Mouse (Mus musculus) liver, adult (tissue): Measurements from ENCODE around the gene Ccni.

Experiments used
- GATA4 ChIP-seq: IDR thresholded peaks from 2 replicates; pipeline ENCODE4 v1.6.1; 2014; ENCODE audit warnings: mild to moderate bottlenecking, low read length; ENCODE audit not compliant: insufficient replicate concordance

The Ccni gene

DNA sequence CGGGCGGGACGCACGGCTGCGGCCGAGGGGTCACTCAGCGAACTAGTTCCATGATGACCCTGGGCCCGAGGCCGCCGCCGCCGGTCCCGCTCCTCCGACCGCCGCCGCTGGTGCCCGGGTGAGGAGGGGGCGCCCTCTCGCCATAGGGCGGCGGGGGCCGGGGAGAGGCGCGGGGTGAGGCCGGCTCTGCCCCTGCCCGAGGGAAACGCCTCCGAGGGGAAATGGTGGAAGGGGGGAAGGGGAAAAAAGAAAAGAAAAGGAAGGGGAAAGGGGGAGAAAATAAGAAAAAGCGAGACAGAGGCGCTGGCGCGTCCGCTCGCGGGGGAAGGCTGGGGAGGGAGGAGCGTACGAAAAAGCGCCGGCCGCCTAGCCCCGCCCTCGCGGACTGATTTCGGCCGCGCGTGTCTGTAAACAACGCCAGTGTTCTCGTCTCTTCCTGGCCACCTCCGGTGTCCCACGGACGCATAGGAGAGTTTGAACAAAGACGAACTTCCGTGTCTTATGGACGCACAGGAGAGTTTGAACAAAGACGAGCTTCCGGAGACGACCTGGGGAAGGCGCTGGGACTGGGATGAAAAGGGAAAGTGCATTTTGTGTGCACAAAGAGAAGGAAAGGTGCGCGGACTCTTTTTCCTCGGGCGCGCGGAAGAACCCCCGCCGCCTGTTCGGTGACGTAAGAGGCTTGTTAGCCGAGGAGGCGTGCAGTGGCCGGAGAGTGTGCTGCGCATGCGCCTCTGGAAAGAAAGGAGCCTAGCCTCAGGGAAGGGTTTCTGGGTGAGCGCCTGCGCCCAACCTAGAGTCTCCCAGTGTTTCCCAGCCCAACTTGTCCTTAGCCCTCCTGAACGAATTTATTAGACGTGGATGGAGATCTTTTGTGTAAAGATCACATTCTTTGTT is at the start of gene Ccni, which contains the start of gene 2010109A12Rik:
Gene Ccni, minus strand, starts transcription at position 387 of the 897 bp plus-strand sequence.
Gene 2010109A12Rik, plus strand, starts transcription at position 410 of the 897 bp plus-strand sequence.
- TF ChIP-seq GATA4 = peak; percentile 12; the same call in 1 of the 2 replicates

GRCm38 (mm10) chr5:93255759-93256265 is 49.5 kb upstream of the Ccni start:
- TF ChIP-seq GATA4 = no peak

DNA sequence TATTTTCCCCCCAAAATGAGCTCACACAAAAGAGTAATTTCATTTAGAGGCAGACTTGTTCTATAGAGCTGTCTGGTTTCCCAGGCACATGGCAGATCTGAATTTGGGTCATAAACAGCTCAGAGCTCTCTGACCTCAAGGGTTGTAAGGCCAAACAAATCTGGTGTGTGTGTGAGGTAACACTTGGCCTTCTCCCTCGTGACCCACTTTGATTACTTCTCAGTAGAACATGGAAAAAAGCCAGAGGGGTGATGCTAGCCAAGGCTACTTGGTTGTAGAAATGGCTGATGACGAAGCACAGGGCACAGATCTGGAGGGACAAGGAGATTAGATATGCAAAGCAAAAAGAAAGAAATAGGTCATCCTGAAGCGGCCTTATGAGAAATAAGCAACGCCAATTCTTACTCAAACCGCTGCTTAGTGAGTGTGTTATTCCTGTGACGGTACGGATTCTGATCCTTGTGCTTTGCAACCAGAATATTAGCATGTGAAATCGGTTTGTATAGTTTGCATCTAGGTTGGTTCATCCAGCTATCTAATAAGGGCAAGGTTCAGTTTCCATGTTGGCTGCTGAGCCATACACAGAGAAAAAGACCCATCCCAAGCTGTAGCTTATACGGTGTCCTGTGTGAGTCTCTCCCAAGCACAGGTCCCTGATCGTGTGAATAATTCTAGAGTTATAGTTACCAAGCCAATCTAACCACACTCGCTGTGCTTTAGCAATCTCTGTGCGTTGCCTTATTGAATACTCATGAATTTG is 44.9 kb upstream of the Ccni start:
- TF ChIP-seq GATA4 = peak; percentile 41; the same call in 1 of the 2 replicates

- no peak for TF ChIP-seq GATA4
Observed at GRCm38 (mm10) chr5:93249940-93250578, 43.8 kb upstream of the Ccni start.

GRCm38 (mm10) chr5:93245280-93245679 is 39.0 kb upstream of the Ccni start:
- no peak for TF ChIP-seq GATA4

GRCm38 (mm10) chr5:93239590-93240544 is 33.6 kb upstream of the Ccni start:
- TF ChIP-seq GATA4 = no peak

GRCm38 (mm10) chr5:93236541-93236940 is 30.2 kb upstream of the Ccni start:
- no peak for TF ChIP-seq GATA4

DNA sequence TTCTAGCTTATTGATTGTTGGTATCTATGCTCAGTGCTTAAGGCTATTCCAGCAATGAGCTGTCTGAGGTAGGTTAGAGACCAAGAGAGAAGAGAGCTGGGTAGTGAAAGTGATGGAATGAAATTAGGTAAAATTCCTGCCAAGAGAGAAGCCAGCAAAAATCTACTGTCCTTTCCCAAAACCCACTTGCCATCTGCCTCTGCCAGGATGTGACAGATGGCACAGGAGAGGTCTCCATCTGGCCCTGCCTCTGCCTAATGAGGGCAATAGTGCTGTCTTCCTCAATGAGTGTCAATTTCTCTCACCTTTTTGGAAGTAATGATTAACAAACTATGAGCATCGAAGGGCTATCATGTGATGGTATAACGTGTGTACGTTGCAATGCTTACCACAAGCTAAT is 29.6 kb upstream of the Ccni start:
- TF ChIP-seq GATA4 = no peak

GRCm38 (mm10) chr5:93234605-93235004 is 28.3 kb upstream of the Ccni start:
- TF ChIP-seq GATA4 = no peak

DNA sequence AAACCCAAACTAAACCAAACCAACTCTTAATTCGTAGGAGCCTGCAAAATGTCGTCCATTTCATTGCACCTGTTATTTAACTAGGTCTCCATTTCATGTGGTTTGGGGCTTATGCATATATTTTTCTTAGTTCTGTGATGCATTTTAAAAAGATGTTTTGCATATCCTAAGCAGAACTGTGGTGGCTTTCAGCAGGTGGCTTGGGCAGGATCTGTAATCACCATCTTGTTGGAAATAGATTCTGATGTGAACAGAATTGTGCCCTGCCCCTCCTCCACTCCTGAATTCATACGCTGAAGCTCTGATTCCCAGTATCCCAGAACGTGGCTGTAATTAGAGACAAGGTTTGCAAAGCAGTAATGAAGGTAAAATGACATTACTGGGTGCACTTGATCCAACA is 27.8 kb upstream of the Ccni start:
- TF ChIP-seq GATA4 = no peak

DNA sequence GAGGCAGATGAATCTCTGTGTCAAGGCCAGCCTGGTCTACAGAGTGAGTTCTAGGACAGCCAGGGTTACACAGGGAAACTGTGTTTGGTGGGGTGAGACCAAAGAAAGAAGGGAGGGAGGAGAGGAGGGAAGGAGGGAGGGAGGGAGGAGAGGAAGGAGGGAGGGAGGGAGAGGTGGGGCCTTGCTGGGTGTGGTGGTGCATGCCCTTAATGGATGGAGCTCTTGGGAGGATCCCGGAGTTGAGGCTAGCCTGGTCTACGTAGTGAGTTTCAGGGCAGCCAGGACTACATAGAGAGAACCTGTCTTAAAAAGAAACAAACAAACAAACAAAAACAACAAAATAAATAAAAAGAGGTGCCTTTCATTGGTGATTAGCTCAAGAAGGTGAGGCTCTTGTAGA is 26.5 kb upstream of the Ccni start:
- no peak for TF ChIP-seq GATA4

DNA sequence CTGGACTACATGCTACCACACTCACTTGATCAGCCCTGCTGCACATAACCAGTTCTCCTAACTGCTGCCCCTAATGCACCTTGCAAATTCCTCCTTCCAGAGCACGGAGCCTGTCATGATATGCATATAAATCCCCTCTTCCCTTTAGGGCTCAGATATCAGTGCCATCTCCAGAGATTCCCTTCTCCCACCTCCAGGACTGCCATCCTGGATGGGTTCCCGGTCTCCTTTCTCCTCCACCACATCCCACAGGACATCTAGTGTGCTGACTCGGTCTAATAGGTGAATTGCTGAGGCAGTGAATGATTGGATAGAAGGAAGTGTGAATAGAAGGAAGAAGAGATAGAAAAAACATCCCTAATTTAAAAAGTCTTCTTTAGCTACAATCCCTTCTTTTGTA is 25.4 kb upstream of the Ccni start:
- no peak for TF ChIP-seq GATA4

GRCm38 (mm10) chr5:93229527-93229926 is 23.2 kb upstream of the Ccni start:
- no peak for TF ChIP-seq GATA4

- TF ChIP-seq GATA4 = no peak
Observed at GRCm38 (mm10) chr5:93227157-93227556, 20.9 kb upstream of the Ccni start.
